Mouse (Mus musculus) cerebellum, adult 2 months (tissue): ENCODE data around the gene Fam32a.

ENCODE experiments used
- CTCF ChIP-seq: fragments of 200-500 bp; IDR thresholded peaks from 2 replicates; pipeline ENCODE4 v1.5.1; 2011; ENCODE audit warnings: low read depth, mild to moderate bottlenecking, control low read depth, low read length, moderate library complexity, borderline replicate concordance; ENCODE audit not compliant: insufficient read depth
- POLR2A ChIP-seq: fragments of 200-500 bp; IDR thresholded peaks from 2 replicates; pipeline ENCODE4 v1.6.1; 2011; ENCODE audit warnings: low read length, control low read depth, borderline replicate concordance; ENCODE audit not compliant: insufficient read depth

DNA sequence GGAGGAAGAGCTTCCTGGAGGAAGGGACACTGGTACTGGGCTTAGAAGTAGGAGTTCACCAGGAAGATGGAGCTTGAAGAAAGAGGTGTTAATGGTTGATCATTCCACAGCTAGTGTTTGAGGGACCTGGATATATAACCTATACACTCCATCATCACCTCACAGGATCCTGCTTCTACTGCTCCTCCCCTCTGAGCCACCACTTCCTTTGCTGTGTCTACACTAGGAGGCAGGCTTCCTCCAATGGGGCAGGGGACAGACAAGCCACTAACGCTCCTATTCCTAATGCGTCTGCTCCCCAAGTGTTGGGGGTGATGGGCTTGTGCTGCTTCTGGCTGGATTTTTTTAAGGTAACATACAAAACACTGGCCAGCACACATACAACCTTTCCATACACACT is 8.8 kb upstream of the Fam32a start:
- TF ChIP-seq POLR2A, result no peak
- no peak for TF ChIP-seq CTCF
